Mouse (Mus musculus): ENCODE measurements around the gene Hs3st5. TPM values are rescaled to one million over a fixed set of nuclear protein-coding genes. Genes with fewer than 3 reads are reported as not detected.

Hs3st5 gene
- polyA plus RNA-seq, 1 experiment from 2014 or later, result 2.1 TPM

DNA sequence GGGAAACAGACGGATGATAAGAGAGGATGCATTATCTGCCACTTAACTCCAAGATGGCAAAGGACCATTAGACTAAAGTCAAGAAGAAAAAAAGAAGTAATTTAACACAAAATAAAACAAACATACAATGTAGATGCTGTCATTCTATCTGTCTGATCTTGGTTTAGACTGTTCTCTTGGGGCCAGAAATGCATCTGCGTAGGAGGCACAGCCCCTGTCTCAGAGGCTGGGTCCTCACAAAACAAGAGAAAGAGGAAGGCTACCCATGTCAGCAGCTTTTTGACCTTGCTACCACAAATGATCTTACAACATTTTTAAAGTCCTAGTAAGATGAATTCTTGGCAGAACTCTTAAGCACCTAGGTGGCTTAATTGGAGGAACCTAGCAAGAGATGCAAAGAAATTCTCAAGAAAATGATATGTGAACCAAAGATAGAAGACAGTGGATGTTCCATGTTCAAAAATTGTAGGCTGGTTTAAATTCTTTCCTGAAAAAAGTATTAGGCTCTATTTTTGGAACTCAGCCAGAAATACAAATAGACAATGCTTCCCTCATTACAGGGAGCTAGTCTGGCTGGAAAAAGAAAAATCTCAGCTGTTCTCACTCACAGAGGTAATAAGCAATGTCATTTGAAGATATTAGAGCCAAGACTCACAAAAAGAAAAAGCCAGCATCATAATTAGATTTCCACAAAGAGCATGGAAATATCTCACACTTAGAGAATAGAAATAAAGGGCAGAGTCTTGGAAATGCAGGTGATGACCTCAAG, 355.7 kb downstream of the Hs3st5 start:
- H3K4me2 ChIP-seq (ENCODE audit: low read depth, low read length), result no peak overlapping the region
- no peaks in the 10 kb centered on the region for H3K4me1 ChIP-seq (ENCODE audit: control insufficient read depth, insufficient read depth, low read length)
- no peaks in the 10 kb centered on the region for H3K36me3 ChIP-seq (ENCODE audit: control insufficient read depth, insufficient read depth, low read length)
- H3K27me3 ChIP-seq (ENCODE audit: control insufficient read depth, insufficient read depth, low read length), result no peaks in the 10 kb centered on the region
- no peak for ATAC-seq (ENCODE audit: insufficient read depth, low FRiP score)
- H3K9me3 ChIP-seq (replicated peaks; ENCODE audit: control insufficient read depth, low read length), result no peaks in the 10 kb centered on the region
- H3K9ac ChIP-seq (ENCODE audit: low read length), result no peak overlapping the region
- no peak overlapping the region for H3K4me3 ChIP-seq (replicated peaks; ENCODE audit: low read length)
- WGBS, result 83% methylated on average over 2 of the region's 2 CpGs
- H3K27ac ChIP-seq (ENCODE audit: low read length), result no peak overlapping the region

Data from stomach, embryonic 16.5 days (tissue).